ENCODE assay signal across 39 mouse cellular contexts in the genomic region with DNA sequence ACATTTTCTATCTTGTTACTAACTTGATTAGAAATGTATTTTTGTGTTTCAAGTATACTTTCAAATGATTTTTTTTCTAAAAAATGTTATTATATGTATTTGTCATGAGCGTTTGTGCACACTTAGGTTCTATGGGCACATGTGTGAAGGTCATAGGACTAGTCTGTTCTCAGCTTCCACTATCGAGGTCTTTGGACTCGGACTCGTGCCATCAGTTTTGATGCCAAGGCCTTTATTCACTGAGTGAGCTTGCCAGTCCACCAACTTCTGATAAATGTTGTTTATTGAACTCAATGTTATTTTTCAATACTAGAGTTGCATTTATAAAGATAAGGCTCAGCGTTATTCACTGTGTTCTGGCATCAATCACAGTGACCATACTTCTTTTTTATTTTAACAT. TPM values are rescaled to one million over a fixed set of nuclear protein-coding genes. Genes with fewer than 3 reads are reported as not detected.
"Had no signal": no experiment of that assay in that cellular context is flagged by ENCODE, and none has a peak within 500 bp of the region (broad histone marks: within the 10 kb centered on the region; RNA-seq: fewer than 3 reads in every experiment).

No protein-coding gene starts in this region.

- H3K4me1 ChIP-seq: heart, embryonic 10.5 days; heart, embryonic 12.5 days; hindbrain, embryonic 10.5 days; hindbrain, embryonic 12.5 days; intestine, embryonic 15.5 days; limb, embryonic 10.5 days; limb, embryonic 12.5 days; liver, embryonic 12.5 days had no signal

- H3K36me3 ChIP-seq: heart, embryonic 10.5 days; heart, embryonic 12.5 days; hindbrain, embryonic 10.5 days; hindbrain, embryonic 12.5 days; intestine, embryonic 15.5 days; limb, embryonic 10.5 days; limb, embryonic 12.5 days; liver, embryonic 12.5 days had no signal

- H3K4me3 ChIP-seq: gastrocnemius, adult 2 months; heart, embryonic 10.5 days; heart, embryonic 12.5 days; hindbrain, embryonic 10.5 days; hindbrain, embryonic 12.5 days; intestine, embryonic 15.5 days; layer of hippocampus, adult 2 months; left cerebral cortex, adult 2 months; limb, embryonic 10.5 days; limb, embryonic 12.5 days; liver, embryonic 12.5 days had no signal

- H3K27ac ChIP-seq: gastrocnemius, adult 2 months; heart, embryonic 10.5 days; hindbrain, embryonic 10.5 days; hindbrain, embryonic 12.5 days; hindbrain, embryonic 14.5 days; intestine, embryonic 15.5 days; layer of hippocampus, adult 2 months; left cerebral cortex, adult 2 months; limb, embryonic 10.5 days; limb, embryonic 12.5 days; liver, embryonic 12.5 days had no signal

- H3K4me2 ChIP-seq: heart, embryonic 12.5 days; hindbrain, embryonic 12.5 days; hindbrain, embryonic 14.5 days; intestine, embryonic 15.5 days; limb, embryonic 12.5 days; liver, embryonic 12.5 days had no signal

- ATAC-seq: hindbrain, embryonic 16.5 days; inflammation-experienced regulatory T-cells, adult 6 months; intestine, embryonic 15.5 days; intestine, postnatal 0 days; liver, embryonic 12.5 days had no signal

- H3K9me3 ChIP-seq: heart, embryonic 10.5 days; heart, embryonic 12.5 days; hindbrain, embryonic 10.5 days; hindbrain, embryonic 12.5 days; intestine, embryonic 15.5 days; limb, embryonic 10.5 days; limb, embryonic 12.5 days; liver, embryonic 12.5 days had no signal

- DNase-seq: gastrocnemius, adult 2 months; gastrocnemius, postnatal 10 days; gastrocnemius, postnatal 25 days; heart, adult 18-20 months; heart, postnatal 10 days; heart, postnatal 4 days; kidney, adult 18-20 months; kidney, adult 8-10 months; kidney, postnatal 10 days; kidney, postnatal 25 days; kidney, postnatal 4 days; liver had no signal

- H3K9ac ChIP-seq: heart, embryonic 12.5 days; hindbrain, embryonic 12.5 days; hindbrain, embryonic 14.5 days; intestine, embryonic 15.5 days; limb, embryonic 12.5 days; liver, embryonic 12.5 days had no signal

- H3K27me3 ChIP-seq: heart, embryonic 12.5 days; hindbrain, embryonic 12.5 days; intestine, embryonic 15.5 days; limb, embryonic 12.5 days; liver, embryonic 12.5 days had no signal

RNA-seq across cellular contexts. Expression of a gene that starts 42.9 kb away (rescaled TPM):
- total RNA-seq: gastrocnemius, adult 2 months; gastrocnemius, postnatal 10 days; gastrocnemius, postnatal 25 days; gastrocnemius, postnatal 4 days; granulocyte monocyte progenitor cell, adult 5-6 weeks; heart, adult 18-20 months; heart, adult 8-10 months; heart, postnatal 10 days; heart, postnatal 25 days; heart, postnatal 4 days; layer of hippocampus, adult 2 months; layer of hippocampus, postnatal 10 days; layer of hippocampus, postnatal 25 days; left cerebral cortex, adult 2 months; left cerebral cortex, postnatal 14 days; left cerebral cortex, postnatal 36 days had no signal
- polyA plus RNA-seq: heart, embryonic 10.5 days; heart, embryonic 12.5 days; heart, embryonic 14.5 days; heart, embryonic 16.5 days; hindbrain, embryonic 10.5 days; hindbrain, embryonic 12.5 days; hindbrain, embryonic 14.5 days; hindbrain, embryonic 16.5 days; inflammation-experienced regulatory T-cells, adult 6 months; intestine, embryonic 15.5 days; intestine, postnatal 0 days; kidney, embryonic 14.5 days; kidney, embryonic 16.5 days; limb, embryonic 10.5 days; limb, embryonic 12.5 days; limb, embryonic 14.5 days; liver, embryonic 12.5 days had no signal
